Mouse (Mus musculus): ENCODE data around the gene Rfx4.

Gene Rfx4

DNA sequence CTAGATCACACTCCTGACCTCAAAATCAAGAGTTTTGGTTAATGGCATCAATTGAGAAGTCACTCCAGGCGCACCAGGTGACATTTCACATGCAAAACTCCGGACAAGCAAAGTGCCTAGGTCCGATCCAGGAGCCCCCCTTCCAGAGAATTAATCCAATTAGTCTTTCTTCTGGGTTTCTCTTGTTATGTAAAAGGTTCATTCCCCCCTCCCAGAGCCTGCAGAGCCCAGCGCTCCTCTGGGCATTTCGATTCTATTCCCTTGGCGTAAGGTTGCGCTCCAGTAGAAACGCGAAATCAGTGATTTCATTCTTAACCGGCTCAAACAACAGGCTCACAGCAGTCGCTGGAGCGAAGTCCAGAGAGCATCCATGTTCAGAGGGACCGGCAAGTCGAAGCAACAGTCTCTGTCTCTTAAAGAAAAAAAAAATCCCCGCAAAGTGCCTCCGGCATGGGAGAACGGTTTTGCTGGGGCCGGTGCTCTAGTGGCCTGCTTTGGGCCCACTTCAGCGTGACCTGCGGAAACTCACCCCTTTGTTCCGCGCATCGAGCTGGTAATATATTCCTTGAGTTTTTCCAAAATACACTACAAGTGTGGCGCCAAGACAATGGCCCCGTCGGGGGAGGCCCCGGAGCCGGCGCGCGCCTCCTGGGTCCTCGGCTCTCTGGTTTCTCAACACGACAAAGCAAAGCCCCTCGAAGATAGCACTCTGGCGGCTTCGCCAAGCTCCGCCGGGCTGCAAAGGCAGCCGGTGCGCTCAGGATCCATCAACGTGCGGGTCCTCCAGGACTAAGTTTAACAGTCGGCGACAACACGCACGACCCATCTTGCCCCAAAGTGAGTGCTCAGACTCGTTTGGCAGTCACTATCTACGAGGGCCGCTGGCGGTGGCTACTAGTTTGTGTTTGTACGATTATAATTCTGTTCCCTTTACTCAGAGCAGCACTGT lies 2.9 kb downstream of the Rfx4 start:
- no peak for DNase-seq (ENCODE audit: low spot score)

- DNase-seq (ENCODE audit: low spot score) = no peak
Observed at GRCm38 (mm10) chr10:84759511-84760117, 3.8 kb downstream of the Rfx4 start.

DNA sequence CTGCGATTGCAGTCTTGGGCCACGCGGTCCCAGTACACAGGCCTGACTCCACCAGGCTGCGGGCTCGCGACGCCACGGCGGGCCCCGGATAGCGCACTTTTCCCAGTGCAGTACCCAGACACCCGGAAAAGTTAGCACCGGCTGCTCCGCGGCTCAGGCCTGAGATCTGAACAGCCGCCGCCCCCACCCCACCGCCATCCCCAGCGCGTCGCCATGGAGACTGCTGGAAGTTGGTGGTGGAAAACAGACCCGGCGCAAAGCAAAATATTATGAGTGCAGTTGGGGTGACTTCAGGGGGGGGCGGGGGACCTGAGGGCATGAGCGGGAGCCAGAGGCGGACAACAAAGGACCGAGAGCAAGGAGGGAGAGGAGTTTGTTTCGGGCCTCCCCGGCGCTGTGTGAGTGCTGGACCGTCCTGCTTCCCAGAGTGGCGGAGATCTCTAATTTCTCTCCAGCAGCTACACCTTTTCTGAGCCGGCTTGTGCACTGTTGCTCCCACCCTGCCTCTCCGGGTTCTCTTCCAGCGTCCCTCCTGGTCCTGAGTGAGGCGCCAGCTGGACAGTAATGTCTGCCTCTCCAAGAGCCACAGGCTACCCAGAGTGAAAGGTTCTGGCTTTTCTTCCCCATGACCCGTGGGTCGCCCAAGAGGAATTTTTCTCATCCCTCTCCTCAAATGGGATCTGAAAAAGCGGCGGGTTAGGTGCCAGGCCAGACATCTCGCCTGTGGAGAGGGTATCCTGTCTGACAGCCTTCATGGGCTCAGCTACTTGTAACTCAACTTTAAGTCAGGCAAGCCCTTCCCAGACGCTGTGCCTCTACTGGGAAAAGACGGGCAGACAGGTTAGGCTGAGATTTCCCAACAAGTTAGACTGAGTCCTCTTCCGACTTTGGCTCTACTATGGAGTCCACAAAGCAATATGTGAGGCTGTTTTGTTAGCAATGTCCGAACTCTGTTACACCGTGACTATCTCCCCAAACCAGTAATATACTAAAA lies 4.6 kb downstream of the Rfx4 start:
- DNase-seq (ENCODE audit: low spot score) = no peak

GRCm38 (mm10) chr10:84768766-84769165 lies 12.9 kb downstream of the Rfx4 start:
- no peak for DNase-seq (ENCODE audit: low spot score)

DNA sequence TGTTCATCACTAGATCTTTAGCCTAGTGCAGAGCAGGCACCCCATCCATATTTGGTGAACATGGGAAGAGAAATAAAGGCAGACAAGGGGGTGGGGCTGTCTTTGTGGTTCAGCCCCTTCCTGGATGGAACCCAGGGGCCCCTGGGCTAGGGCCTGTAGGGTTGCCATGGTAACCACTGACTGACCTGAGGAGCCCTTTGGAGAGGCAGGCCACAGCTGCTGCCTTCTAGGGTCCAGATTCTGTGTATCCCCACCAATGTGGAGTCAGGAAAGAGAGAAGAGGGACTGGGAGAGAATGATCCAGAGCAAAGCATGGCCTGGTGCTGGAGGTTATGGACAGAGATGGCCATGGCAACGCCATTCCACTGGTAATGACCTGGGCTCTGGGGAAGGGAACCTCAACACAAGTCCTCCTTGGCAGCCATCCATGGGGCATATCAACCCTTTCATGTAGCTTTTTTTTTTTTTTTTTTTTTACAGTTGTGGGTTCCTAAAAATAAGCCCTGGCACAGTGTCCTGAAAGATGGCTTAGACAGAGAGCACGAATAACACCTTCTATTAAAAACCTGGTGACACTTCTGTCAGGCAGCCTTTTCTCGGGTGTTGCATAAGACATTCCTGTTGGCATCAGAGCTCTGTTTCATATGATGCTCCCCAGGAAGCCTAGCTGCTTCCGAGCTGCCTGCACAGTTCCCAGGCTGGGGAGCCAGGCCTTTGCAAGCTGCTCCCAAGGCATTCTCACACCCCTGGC lies 16.7 kb downstream of the Rfx4 start:
- no peak for DNase-seq (ENCODE audit: low spot score)

DNA sequence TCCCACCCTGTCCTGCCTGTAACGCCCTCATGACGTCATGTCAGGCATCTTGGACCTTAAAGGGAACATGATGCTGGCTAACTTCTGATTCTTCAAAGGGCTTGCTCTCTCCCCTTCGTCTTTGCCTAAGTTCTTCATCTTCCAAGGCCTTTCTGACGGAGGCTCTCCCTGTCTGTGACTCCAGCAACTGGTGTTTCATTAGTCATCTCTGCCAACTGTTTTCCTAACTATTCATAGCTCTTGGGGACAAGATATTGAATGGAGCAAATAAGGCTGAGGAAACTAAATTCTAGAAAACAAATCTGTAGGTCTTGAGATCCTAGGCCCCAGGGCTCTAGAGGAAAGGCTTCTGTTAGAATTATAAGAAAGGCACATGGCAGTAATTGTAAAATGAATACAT lies 18.0 kb downstream of the Rfx4 start:
- DNase-seq (ENCODE audit: low spot score) = no peak

DNA sequence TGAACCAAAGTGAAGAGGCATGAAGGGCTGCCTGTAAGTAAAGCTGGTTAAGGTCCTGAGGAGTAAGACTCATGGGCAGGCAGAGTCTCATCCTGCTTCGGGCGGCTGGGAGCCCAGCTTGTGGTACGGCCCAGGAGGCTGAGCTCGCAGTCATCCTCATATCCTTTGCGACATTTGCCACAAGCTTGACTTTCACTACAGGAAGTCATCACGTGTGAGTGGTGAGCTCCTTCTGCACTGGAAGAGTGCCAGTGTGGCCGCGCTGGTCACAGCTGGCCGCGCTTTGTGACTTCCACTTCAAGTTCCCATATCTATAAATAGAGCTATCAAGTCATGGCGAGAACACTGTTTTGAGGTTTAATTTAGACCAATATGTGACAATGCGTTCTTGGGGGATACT lies 18.7 kb downstream of the Rfx4 start:
- DNase-seq (ENCODE audit: low spot score) = peak; percentile 18

DNA sequence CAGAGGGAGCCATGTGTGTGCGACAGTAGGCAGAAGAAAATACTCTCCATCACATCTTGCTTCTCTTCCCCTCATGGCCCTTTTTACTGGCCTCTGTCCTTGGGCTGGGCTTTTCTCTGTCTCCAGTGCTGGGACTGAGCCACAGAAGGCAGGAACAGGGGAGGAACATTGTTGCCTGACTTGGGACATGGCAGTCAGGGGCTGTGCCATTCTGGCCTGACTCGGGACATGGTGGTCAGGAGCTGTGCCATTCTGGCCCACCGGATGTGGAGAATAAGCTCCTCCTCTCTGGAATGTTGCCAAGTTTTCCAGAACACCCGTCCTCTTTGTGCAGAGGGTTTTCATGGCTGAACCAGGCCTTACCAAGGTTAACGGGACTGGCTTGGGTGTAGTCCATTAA lies 21.2 kb downstream of the Rfx4 start:
- no peak for DNase-seq (ENCODE audit: low spot score)

DNA sequence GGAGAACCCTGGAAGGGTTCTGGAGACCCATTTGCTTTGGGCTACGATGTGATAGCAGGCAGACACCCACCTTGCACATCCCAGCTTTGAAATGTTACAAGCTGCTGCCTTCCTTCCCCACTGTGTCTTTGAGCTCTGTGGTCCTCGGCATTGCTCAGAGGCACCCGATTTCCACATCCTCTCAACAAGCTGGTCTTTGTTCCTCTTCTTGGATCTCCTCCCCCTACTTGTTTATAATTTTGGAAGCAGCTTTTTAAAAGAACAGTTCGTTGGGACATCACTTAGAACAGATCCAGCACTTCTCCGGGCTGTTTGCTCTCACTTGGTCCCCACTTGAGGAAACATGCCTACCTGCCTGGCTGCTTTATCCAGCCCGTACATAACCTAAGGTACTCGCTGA lies 22.1 kb downstream of the Rfx4 start:
- DNase-seq (ENCODE audit: low spot score) = no peak

DNA sequence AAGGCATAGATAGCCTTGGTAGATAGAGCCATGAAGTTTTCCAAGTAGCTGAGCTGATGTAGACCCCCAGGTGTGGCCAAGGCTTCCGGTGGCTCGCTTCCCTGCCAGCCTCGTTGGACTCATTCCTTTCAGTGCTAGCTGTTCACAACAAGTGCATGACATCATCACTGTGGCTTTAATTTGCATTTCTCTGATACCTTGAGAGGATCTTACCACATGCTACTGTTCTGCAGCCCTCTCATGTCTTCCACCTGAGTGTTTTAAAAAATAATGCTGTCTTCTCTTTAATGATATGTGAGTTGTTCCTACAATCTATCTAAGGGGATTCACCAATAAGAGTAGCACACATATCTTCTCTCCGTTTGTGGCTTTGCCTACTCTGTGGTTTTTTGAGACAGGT lies 25.0 kb downstream of the Rfx4 start:
- DNase-seq (ENCODE audit: low spot score) = no peak

- no peak for DNase-seq (ENCODE audit: low spot score)
Observed at GRCm38 (mm10) chr10:84785339-84785738, 29.5 kb downstream of the Rfx4 start.

GRCm38 (mm10) chr10:84790323-84790722 lies 34.5 kb downstream of the Rfx4 start:
- DNase-seq (ENCODE audit: low spot score) = no peak

- DNase-seq (ENCODE audit: low spot score) = no peak
Observed at GRCm38 (mm10) chr10:84791181-84791580, 35.3 kb downstream of the Rfx4 start.

DNA sequence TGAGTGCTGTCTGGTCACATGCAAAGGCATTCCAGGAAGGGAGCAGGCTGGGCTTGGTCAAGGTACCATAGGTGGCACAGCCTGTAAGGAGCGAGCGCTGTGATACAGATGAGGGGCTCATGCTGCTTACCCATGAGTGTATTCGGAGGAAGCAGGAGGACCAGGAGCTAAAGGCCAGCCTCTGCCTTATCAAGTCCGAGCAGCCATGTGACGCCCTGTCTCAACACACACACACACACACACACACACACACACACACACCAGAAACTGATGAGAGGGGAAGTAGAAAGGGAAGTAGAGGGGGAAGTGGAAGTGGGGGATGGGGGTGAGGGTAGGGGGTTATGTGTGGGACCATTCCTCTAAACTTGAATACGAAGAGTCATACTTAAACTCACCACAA lies 45.7 kb downstream of the Rfx4 start:
- DNase-seq (ENCODE audit: low spot score) = no peak

- no peak for DNase-seq (ENCODE audit: low spot score)
Observed at GRCm38 (mm10) chr10:84803216-84803844, 47.5 kb downstream of the Rfx4 start.

DNA sequence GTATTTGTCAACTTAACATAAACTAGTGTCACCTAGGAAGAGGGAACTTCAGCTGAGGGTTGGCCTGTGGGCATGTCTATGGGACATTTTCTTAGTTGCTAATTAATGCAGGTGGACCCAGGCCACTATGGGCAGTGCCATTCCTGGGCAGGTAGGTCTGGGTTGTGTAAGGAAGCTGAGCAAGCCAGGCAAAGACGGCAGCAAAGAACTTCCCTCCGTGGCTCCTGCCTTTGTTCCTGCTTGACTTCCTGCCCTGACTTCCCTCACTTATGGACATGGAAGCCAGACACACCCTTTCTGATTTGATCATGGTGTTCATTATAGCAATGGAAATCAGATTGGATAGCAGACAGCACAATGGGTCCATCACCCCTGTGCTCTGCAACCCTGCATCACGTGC lies 49.7 kb downstream of the Rfx4 start:
- DNase-seq (ENCODE audit: low spot score) = no peak

DNA sequence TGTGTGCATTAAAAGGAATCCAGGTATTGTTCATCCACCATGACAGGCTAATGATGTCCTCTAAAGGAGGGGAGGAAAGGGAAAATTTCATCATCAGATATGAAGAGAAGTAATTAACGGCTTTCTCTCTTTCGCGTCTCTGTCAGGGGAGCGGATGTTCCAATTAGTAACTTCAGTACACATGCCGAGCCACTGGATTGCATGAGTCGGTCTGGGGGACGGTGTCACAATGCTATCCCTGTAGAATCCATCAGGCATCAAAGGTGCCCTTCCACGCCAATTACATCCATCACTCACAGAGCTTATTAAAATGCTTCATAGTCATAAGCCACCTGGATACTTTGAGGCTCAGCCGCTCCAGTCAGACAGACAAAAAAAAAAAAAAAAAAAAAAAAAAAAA lies 51.3 kb downstream of the Rfx4 start:
- no peak for DNase-seq (ENCODE audit: low spot score)

- no peak for DNase-seq (ENCODE audit: low spot score)
Observed at GRCm38 (mm10) chr10:84810030-84810849, 54.4 kb downstream of the Rfx4 start.

- DNase-seq (ENCODE audit: low spot score) = no peak
Observed at GRCm38 (mm10) chr10:84811171-84811912, 55.5 kb downstream of the Rfx4 start.

DNA sequence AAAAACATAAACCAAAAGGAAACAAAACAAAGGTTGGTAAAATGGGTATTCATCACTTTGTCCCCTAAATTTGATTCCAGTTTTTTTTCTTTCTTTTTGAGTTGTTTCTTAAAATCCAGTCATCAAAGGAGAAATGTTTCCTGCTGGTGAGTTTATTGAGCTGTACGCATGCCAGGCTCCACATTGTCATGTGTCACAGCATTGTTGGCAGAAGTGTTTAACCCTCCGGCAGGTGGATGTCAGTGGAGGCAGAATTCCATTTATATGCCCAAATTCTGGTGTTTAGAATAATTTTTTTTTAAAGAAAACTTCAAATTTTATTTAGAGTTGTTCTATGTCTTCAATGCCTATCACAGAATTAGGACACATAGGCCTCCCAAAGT lies 56.0 kb downstream of the Rfx4 start:
- no peak for DNase-seq (ENCODE audit: low spot score)

All from urinary bladder, postnatal 14 days (tissue).